Mouse (Mus musculus) C2C12 (cell line): ENCODE results near the gene Mob3b.

Source experiments
- CTCF ChIP-seq: IDR thresholded peaks from one replicate; pipeline ENCODE4 v1.5.1; 2011; ENCODE audit not compliant: control insufficient read depth, insufficient read depth, insufficient read length
- MAX ChIP-seq: IDR thresholded peaks from one replicate; pipeline ENCODE4 v1.6.1; 2011; ENCODE audit warnings: mild to moderate bottlenecking, control low read depth
- MYOD1 ChIP-seq: IDR thresholded peaks from one replicate; pipeline ENCODE4 v1.6.1; 2011; ENCODE audit warnings: low read depth; ENCODE audit not compliant: control insufficient read depth, insufficient read length

DNA sequence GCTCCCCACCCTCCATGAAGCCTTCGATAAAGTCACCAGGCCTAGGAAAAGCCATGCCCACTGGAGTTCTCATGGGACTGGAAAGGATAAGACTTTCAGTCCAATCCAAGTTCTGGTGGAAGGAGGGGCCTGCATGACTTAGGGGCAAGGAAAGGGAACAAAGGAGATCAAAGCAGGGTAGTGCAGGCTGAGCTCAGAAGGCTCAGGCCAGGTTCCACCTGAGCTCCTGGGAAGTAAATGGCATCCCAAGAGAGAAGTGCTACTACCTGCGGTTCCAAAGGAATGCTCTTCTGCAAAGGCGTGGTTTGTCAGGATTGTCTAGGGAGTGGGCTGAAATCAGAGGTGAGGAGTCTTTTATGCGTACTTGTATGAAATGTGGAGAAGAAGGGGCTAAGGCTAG lies 44.8 kb downstream of the Mob3b start:
- TF ChIP-seq CTCF (no peak), MYOD1 (no peak), MAX (no peak)
